Mouse (Mus musculus): ENCODE measurements at regions not wholly inside any gene's neighbourhood (a gene's known extent, or its start where the extent isn't known, plus 50 kb on each side); places are given as distances from the start of the nearest gene placed in this dataset.

GRCm38 (mm10) chr3:54487346-54487745, 126.4 kb downstream of the Postn start:
- H3K36me3 ChIP-seq (ENCODE audit: control insufficient read depth, insufficient read depth, low read length): no peaks in the 10 kb centered on the region
- 94% methylated on average over 2 of the region's 2 CpGs for WGBS
- H3K27me3 ChIP-seq (replicated peaks; ENCODE audit: control insufficient read depth, insufficient read depth, low read length): no peaks in the 10 kb centered on the region
- no peak overlapping the region for H3K9ac ChIP-seq (ENCODE audit: low read length)
- 0 out of 2 replicates have a peak, but pooled peaks cover 2% of the 10 kb centered on the region for H3K9me3 ChIP-seq (ENCODE audit: control insufficient read depth, low read length)
- no peak overlapping the region for H3K27ac ChIP-seq (ENCODE audit: low read depth)
- no peak overlapping the region for H3K4me2 ChIP-seq (ENCODE audit: low read length)
- DNase-seq (ENCODE audit: low spot score) (no peak), ATAC-seq (replicated peaks; ENCODE audit: low FRiP score, low TSS enrichment, low read depth) (no peak)
- H3K4me3 ChIP-seq (ENCODE audit: low read depth, low read length): no peak overlapping the region
- H3K4me1 ChIP-seq (replicated peaks; ENCODE audit: control insufficient read depth, insufficient read depth, low read length): no peaks in the 10 kb centered on the region

DNA sequence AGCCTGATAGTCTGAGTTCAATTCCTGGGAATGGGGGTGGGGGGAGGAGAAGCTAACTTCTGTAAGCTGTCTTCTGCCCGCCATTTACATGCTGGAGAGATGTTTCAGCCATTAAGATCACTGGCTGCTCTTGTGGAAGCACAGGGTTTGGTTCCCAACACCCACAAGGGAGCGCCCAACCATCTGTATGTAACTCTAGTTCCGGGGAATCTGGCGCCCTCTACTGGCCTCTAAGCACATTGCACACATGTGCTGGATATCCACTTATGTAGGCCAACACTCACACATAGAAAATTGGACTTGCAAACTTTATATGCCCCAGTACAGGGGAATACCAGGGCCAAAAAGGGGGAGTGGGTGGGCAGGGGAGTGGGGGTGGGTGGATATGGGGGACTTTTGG, 126.9 kb downstream of the Postn start:
- Histone ChIP-seq H3K4me3 (ENCODE audit: low read depth, low read length) (no peak overlapping the region), H3K4me1 (replicated peaks; ENCODE audit: control insufficient read depth, insufficient read depth, low read length) (no peaks in the 10 kb centered on the region), H3K36me3 (ENCODE audit: control insufficient read depth, insufficient read depth, low read length) (no peaks in the 10 kb centered on the region), H3K9ac (ENCODE audit: low read length) (no peak overlapping the region), H3K27ac (ENCODE audit: low read depth) (no peak overlapping the region), H3K4me2 (ENCODE audit: low read length) (no peak overlapping the region), H3K27me3 (replicated peaks; ENCODE audit: control insufficient read depth, insufficient read depth, low read length) (no peaks in the 10 kb centered on the region), H3K9me3 (ENCODE audit: control insufficient read depth, low read length) (0 out of 2 replicates have a peak, but pooled peaks cover 2% of the 10 kb centered on the region)
- WGBS: 75% methylated on average over 4 of the region's 4 CpGs
- no peak for DNase-seq (ENCODE audit: low spot score)
- no peak for ATAC-seq (replicated peaks; ENCODE audit: low FRiP score, low TSS enrichment, low read depth)

- 82% methylated on average over 5 of the region's 5 CpGs for WGBS
- Histone ChIP-seq H3K4me3 (ENCODE audit: low read depth, low read length) (no peak overlapping the region), H3K4me1 (replicated peaks; ENCODE audit: control insufficient read depth, insufficient read depth, low read length) (no peaks in the 10 kb centered on the region), H3K4me2 (ENCODE audit: low read length) (no peak overlapping the region), H3K36me3 (ENCODE audit: control insufficient read depth, insufficient read depth, low read length) (no peaks in the 10 kb centered on the region), H3K9me3 (ENCODE audit: control insufficient read depth, low read length) (0 out of 2 replicates have a peak, but pooled peaks cover 2% of the 10 kb centered on the region), H3K27me3 (replicated peaks; ENCODE audit: control insufficient read depth, insufficient read depth, low read length) (no peaks in the 10 kb centered on the region), H3K9ac (ENCODE audit: low read length) (no peak overlapping the region), H3K27ac (ENCODE audit: low read depth) (no peak overlapping the region)
- no peak for DNase-seq (ENCODE audit: low spot score)
- ATAC-seq (replicated peaks; ENCODE audit: low FRiP score, low TSS enrichment, low read depth): no peak
Measured at GRCm38 (mm10) chr3:54490249-54490900, 129.5 kb downstream of the Postn start.

DNA sequence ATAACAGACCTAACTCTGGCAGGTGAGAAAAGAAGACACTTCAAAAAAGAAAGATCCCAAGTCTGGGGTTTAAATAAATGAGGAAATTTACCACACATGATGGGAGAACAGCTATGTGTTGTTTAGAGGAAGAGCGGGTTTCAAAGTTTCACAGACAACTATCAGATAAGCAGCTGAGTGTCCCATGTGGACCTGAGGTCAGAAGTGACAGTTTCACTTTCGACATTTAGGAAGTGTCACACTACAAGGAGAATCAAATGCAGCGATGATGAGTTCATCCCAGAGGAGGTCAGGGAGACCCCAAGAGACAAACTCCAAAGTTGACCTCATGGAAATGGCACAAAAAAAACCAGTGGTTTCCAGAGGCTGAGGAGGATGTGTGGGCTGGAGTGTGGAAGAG, 132.7 kb downstream of the Postn start:
- H3K36me3 ChIP-seq (ENCODE audit: control insufficient read depth, insufficient read depth, low read length): no peaks in the 10 kb centered on the region
- no peaks in the 10 kb centered on the region for H3K4me1 ChIP-seq (replicated peaks; ENCODE audit: control insufficient read depth, insufficient read depth, low read length)
- DNase-seq (ENCODE audit: low spot score) (no peak), ATAC-seq (replicated peaks; ENCODE audit: low FRiP score, low TSS enrichment, low read depth) (no peak)
- no peak overlapping the region for H3K4me2 ChIP-seq (ENCODE audit: low read length)
- H3K4me3 ChIP-seq (ENCODE audit: low read depth, low read length): no peak overlapping the region
- no peaks in the 10 kb centered on the region for H3K27me3 ChIP-seq (replicated peaks; ENCODE audit: control insufficient read depth, insufficient read depth, low read length)
- no peak overlapping the region for H3K27ac ChIP-seq (ENCODE audit: low read depth)
- H3K9me3 ChIP-seq (ENCODE audit: control insufficient read depth, low read length): no peaks in the 10 kb centered on the region
- WGBS: 81% methylated on average over 3 of the region's 3 CpGs
- no peak overlapping the region for H3K9ac ChIP-seq (ENCODE audit: low read length)

GRCm38 (mm10) chr3:54504997-54505396, 144.1 kb downstream of the Postn start:
- DNase-seq (ENCODE audit: low spot score) (no peak), ATAC-seq (replicated peaks; ENCODE audit: low FRiP score, low TSS enrichment, low read depth) (no peak)
- no peaks in the 10 kb centered on the region for H3K27me3 ChIP-seq (replicated peaks; ENCODE audit: control insufficient read depth, insufficient read depth, low read length)
- no peaks in the 10 kb centered on the region for H3K4me1 ChIP-seq (replicated peaks; ENCODE audit: control insufficient read depth, insufficient read depth, low read length)
- H3K4me3 ChIP-seq (ENCODE audit: low read depth, low read length): no peak overlapping the region
- no peaks in the 10 kb centered on the region for H3K9me3 ChIP-seq (ENCODE audit: control insufficient read depth, low read length)
- no peak overlapping the region for H3K27ac ChIP-seq (ENCODE audit: low read depth)
- H3K36me3 ChIP-seq (ENCODE audit: control insufficient read depth, insufficient read depth, low read length): no peaks in the 10 kb centered on the region
- no peak overlapping the region for H3K9ac ChIP-seq (ENCODE audit: low read length)
- H3K4me2 ChIP-seq (ENCODE audit: low read length): no peak overlapping the region
- WGBS: 73% methylated on average over 3 of the region's 3 CpGs

- ATAC-seq (replicated peaks; ENCODE audit: low FRiP score, low TSS enrichment, low read depth) (no peak), DNase-seq (ENCODE audit: low spot score) (no peak)
- Histone ChIP-seq H3K36me3 (ENCODE audit: control insufficient read depth, insufficient read depth, low read length) (no peaks in the 10 kb centered on the region), H3K27me3 (replicated peaks; ENCODE audit: control insufficient read depth, insufficient read depth, low read length) (no peaks in the 10 kb centered on the region), H3K4me2 (ENCODE audit: low read length) (no peak overlapping the region), H3K9ac (ENCODE audit: low read length) (no peak overlapping the region), H3K4me3 (ENCODE audit: low read depth, low read length) (no peak overlapping the region), H3K27ac (ENCODE audit: low read depth) (no peak overlapping the region), H3K9me3 (ENCODE audit: control insufficient read depth, low read length) (no peaks in the 10 kb centered on the region), H3K4me1 (replicated peaks; ENCODE audit: control insufficient read depth, insufficient read depth, low read length) (no peaks in the 10 kb centered on the region)
- WGBS: 87% methylated on average over 1 of the region's 1 CpGs
Measured at GRCm38 (mm10) chr3:54507575-54507974, 146.7 kb downstream of the Postn start.

GRCm38 (mm10) chr3:54508906-54509305, 148.0 kb downstream of the Postn start:
- H3K4me1 ChIP-seq (replicated peaks; ENCODE audit: control insufficient read depth, insufficient read depth, low read length): no peaks in the 10 kb centered on the region
- no peak overlapping the region for H3K27ac ChIP-seq (ENCODE audit: low read depth)
- ATAC-seq (replicated peaks; ENCODE audit: low FRiP score, low TSS enrichment, low read depth) (no peak), DNase-seq (ENCODE audit: low spot score) (no peak)
- 75% methylated on average over 5 of the region's 5 CpGs for WGBS
- H3K9me3 ChIP-seq (ENCODE audit: control insufficient read depth, low read length): no peaks in the 10 kb centered on the region
- H3K4me2 ChIP-seq (ENCODE audit: low read length): no peak overlapping the region
- no peaks in the 10 kb centered on the region for H3K27me3 ChIP-seq (replicated peaks; ENCODE audit: control insufficient read depth, insufficient read depth, low read length)
- no peak overlapping the region for H3K4me3 ChIP-seq (ENCODE audit: low read depth, low read length)
- no peaks in the 10 kb centered on the region for H3K36me3 ChIP-seq (ENCODE audit: control insufficient read depth, insufficient read depth, low read length)
- H3K9ac ChIP-seq (ENCODE audit: low read length): no peak overlapping the region

DNA sequence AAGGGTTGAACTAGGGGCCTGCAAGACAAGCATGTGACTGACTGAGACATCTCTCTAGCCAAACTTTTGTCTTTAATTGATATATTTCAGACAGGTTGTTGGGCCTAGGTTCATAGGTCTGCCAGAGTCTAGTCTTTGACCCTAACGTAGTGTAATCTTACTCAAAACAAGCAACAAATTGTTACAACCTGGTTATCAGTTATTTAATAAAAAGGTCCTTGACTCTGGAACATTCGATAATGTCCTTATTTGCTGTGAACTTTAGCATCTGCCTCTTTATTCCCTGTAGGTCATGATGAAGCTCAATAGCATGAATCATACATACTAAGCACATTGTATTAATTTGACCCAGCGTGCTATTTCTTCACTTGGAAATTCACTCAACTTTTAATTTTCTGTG, 156.3 kb downstream of the Postn start:
- Histone ChIP-seq H3K36me3 (ENCODE audit: control insufficient read depth, insufficient read depth, low read length) (no peaks in the 10 kb centered on the region), H3K4me2 (ENCODE audit: low read length) (no peak overlapping the region), H3K4me1 (replicated peaks; ENCODE audit: control insufficient read depth, insufficient read depth, low read length) (no peaks in the 10 kb centered on the region), H3K27ac (ENCODE audit: low read depth) (no peak overlapping the region), H3K9ac (ENCODE audit: low read length) (no peak overlapping the region), H3K27me3 (replicated peaks; ENCODE audit: control insufficient read depth, insufficient read depth, low read length) (no peaks in the 10 kb centered on the region), H3K4me3 (ENCODE audit: low read depth, low read length) (no peak overlapping the region), H3K9me3 (ENCODE audit: control insufficient read depth, low read length) (no peaks in the 10 kb centered on the region; the same call in 1 of the 2 replicates)
- 87% methylated on average over 3 of the region's 3 CpGs for WGBS
- DNase-seq (ENCODE audit: low spot score) (no peak), ATAC-seq (replicated peaks; ENCODE audit: low FRiP score, low TSS enrichment, low read depth) (no peak)

DNA sequence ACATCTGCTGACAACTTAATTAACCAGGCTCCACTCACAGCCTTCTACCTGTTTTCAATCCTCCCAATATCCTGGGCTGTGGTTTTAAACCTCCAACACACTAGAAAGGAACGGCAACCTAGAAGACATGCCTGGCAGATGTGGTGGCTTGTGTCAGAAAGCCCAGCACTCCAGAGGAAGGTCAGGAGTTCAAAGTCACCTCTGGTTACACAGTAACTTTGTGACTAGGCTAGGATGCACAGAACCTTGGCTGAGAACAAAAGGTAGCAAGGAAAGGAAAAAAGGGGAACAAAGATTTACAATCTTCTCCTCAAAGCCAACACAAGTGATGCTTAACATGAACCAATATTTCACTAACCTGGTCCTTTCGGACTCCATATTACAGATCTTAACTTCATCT, 161.8 kb downstream of the Postn start:
- Histone ChIP-seq H3K36me3 (ENCODE audit: control insufficient read depth, insufficient read depth, low read length) (no peaks in the 10 kb centered on the region), H3K4me3 (ENCODE audit: low read depth, low read length) (no peak overlapping the region), H3K9me3 (ENCODE audit: control insufficient read depth, low read length) (no peaks in the 10 kb centered on the region; the same call in 1 of the 2 replicates), H3K4me1 (replicated peaks; ENCODE audit: control insufficient read depth, insufficient read depth, low read length) (no peaks in the 10 kb centered on the region), H3K9ac (ENCODE audit: low read length) (no peak overlapping the region), H3K27ac (ENCODE audit: low read depth) (no peak overlapping the region), H3K27me3 (replicated peaks; ENCODE audit: control insufficient read depth, insufficient read depth, low read length) (no peaks in the 10 kb centered on the region), H3K4me2 (ENCODE audit: low read length) (no peak overlapping the region)
- no peak for ATAC-seq (replicated peaks; ENCODE audit: low FRiP score, low TSS enrichment, low read depth)
- DNase-seq (ENCODE audit: low spot score): no peak
- 68% methylated on average over 2 of the region's 2 CpGs for WGBS
